Mouse (Mus musculus): ENCODE data around the gene Mpp5.

- TF ChIP-seq EP300 (optimal IDR thresholded peaks at IDR 0.05), result no peak
- TF ChIP-seq CTCF (IDR thresholded peaks at IDR 0.05; ENCODE audit: low read depth), result no peak
Measured at GRCm38 (mm10) chr12:78842429-78842828, 93.7 kb downstream of the Mpp5 start.

Data from stomach, postnatal 0 days (tissue).